Mouse (Mus musculus) hindbrain, embryonic 14.5 days (tissue): ENCODE measurements around the gene Hoxb6. TPM values are rescaled to one million over a fixed set of nuclear protein-coding genes. Genes with fewer than 3 reads are reported as not detected.

Experiments used
- ATAC-seq: fragments of 200-750 bp; cut with Nextera tagmentation; 2 replicates; pipeline ENCODE4 v1.8.0; 2017; ENCODE audit warnings: moderate number of reproducible peaks, mild to moderate bottlenecking, moderate TSS enrichment, moderate library complexity; ENCODE audit not compliant: low FRiP score
- DNase-seq: peaks from one replicate; pipeline ENCODE4 v3.0.0-alpha.2; 2015; ENCODE audit warnings: low spot score
- H3K27ac ChIP-seq: fragments of 300-500 bp; sonication (generic); 2 replicates; pipeline ENCODE4 v1.5.1; 2014; ENCODE audit warnings: mild to moderate bottlenecking, moderate library complexity
- H3K27me3 ChIP-seq: fragments of 300-500 bp; sonication (generic); 2 replicates; pipeline ENCODE4 v1.6.1; 2014; ENCODE audit warnings: mild to moderate bottlenecking, low read length, mixed read lengths; ENCODE audit not compliant: control insufficient read depth, insufficient read depth
- H3K36me3 ChIP-seq: fragments of 300-500 bp; sonication (generic); replicated peaks from 2 replicates; pipeline ENCODE4 v1.6.1; 2014; ENCODE audit not compliant: control insufficient read depth, insufficient read depth
- H3K4me1 ChIP-seq: fragments of 300-500 bp; sonication (generic); replicated peaks from 2 replicates; pipeline ENCODE4 v1.6.1; 2014; ENCODE audit warnings: antibody characterized with exemption, low read length, mixed read lengths; ENCODE audit not compliant: control insufficient read depth, insufficient read depth
- H3K4me2 ChIP-seq: fragments of 300-500 bp; sonication (generic); replicated peaks from 2 replicates; pipeline ENCODE4 v1.6.1; 2014; ENCODE audit warnings: mild to moderate bottlenecking, moderate library complexity
- H3K4me3 ChIP-seq: fragments of 300-500 bp; sonication (generic); replicated peaks from 2 replicates; pipeline ENCODE4 v1.5.1; 2014; ENCODE audit warnings: mild to moderate bottlenecking, low read length
- H3K9ac ChIP-seq: fragments of 300-500 bp; sonication (generic); 2 replicates; pipeline ENCODE4 v1.6.1; 2014
- H3K9me3 ChIP-seq: fragments of 300-500 bp; sonication (generic); 2 replicates; pipeline ENCODE4 v1.6.1; 2016; ENCODE audit warnings: low read length; ENCODE audit not compliant: control insufficient read depth
- WGBS: fragments of 180-500 bp; shearing (Covaris S2); extraction: QIAGEN DNeasy Blood & Tissue Kit; methylation state at CpG from one replicate; pipeline ENCODE4 v1.1.7; 2014; 5-methylcytosine and 5-hydroxymethylcytosine counted together
- polyA plus RNA-seq: library from polyadenylated mRNA; unstranded; fragments of >200 nt; fragmentation: Nextera tagmentation; extraction: Ambion mirVana; gene quantifications from 2 replicates; pipeline ENCODE4 v1.2.1, GENCODE M21; 2014

The Hoxb6 gene
- 71.4 and 90.1 TPM in 2 replicates for polyA plus RNA-seq

- Histone ChIP-seq H3K4me3 (peak within 1 kb of the TSS; percentile 48), H3K27me3 (peaks cover 98% of the 10 kb centered on the region), H3K9me3 (no peaks in the 10 kb centered on the region), H3K36me3 (no peaks in the 10 kb centered on the region), H3K9ac (peak within 1 kb of the TSS; percentile 97), H3K27ac (peak within 1 kb of the TSS; percentile 77), H3K4me2 (peak within 1 kb of the TSS; percentile 46), H3K4me1 (no peaks in the 10 kb centered on the region)
- no peak for DNase-seq
- ATAC-seq, result no peak
- WGBS, result 3% methylated on average over 22 of the region's 22 CpGs
Measured at GRCm38 (mm10) chr11:96291681-96292564, at the start of gene Hoxb6. Hoxb6 (plus strand) TSS chr11:96292476.

GRCm38 (mm10) chr11:96250901-96251300 lies 41.4 kb upstream of the Hoxb6 start:
- under 1% methylated on average over 14 of the region's 14 CpGs for WGBS
- Histone ChIP-seq H3K4me1 (no peaks in the 10 kb centered on the region), H3K9me3 (no peaks in the 10 kb centered on the region), H3K9ac (no peak overlapping the region), H3K27me3 (peaks cover 98% of the 10 kb centered on the region), H3K27ac (no peak overlapping the region), H3K4me2 (no peak overlapping the region), H3K36me3 (no peaks in the 10 kb centered on the region), H3K4me3 (no peak overlapping the region)
- ATAC-seq, result no peak
- no peak for DNase-seq

- 2% methylated on average over 46 of the region's 46 CpGs for WGBS
- Histone ChIP-seq H3K27me3 (peaks cover 98% of the 10 kb centered on the region), H3K4me1 (no peaks in the 10 kb centered on the region), H3K36me3 (no peaks in the 10 kb centered on the region), H3K9ac (no peak overlapping the region), H3K4me3 (no peak overlapping the region), H3K27ac (no peak overlapping the region), H3K4me2 (no peak overlapping the region), H3K9me3 (no peaks in the 10 kb centered on the region)
- no peak for DNase-seq
- ATAC-seq, result no peak
Measured at GRCm38 (mm10) chr11:96251480-96252031, 40.7 kb upstream of the Hoxb6 start.

GRCm38 (mm10) chr11:96252541-96253120 lies 39.6 kb upstream of the Hoxb6 start:
- WGBS, result 3% methylated on average over 12 of the region's 12 CpGs
- Histone ChIP-seq H3K27me3 (peaks cover 97% of the 10 kb centered on the region), H3K4me1 (no peaks in the 10 kb centered on the region), H3K9me3 (no peaks in the 10 kb centered on the region), H3K9ac (no peak overlapping the region), H3K4me2 (no peak overlapping the region), H3K4me3 (no peak overlapping the region), H3K36me3 (no peaks in the 10 kb centered on the region), H3K27ac (no peak overlapping the region)
- DNase-seq (no peak), ATAC-seq (no peak)

- Histone ChIP-seq H3K27ac (no peak overlapping the region), H3K4me2 (no peak overlapping the region), H3K27me3 (peaks cover 99% of the 10 kb centered on the region), H3K36me3 (no peaks in the 10 kb centered on the region), H3K4me1 (no peaks in the 10 kb centered on the region), H3K9me3 (no peaks in the 10 kb centered on the region), H3K9ac (no peak overlapping the region), H3K4me3 (no peak overlapping the region)
- ATAC-seq, result no peak
- no peak for DNase-seq
- 3% methylated on average over 11 of the region's 11 CpGs for WGBS
Measured at GRCm38 (mm10) chr11:96254221-96254620, 38.1 kb upstream of the Hoxb6 start.

- Histone ChIP-seq H3K27ac (no peak overlapping the region), H3K27me3 (peaks cover 99% of the 10 kb centered on the region), H3K4me3 (no peak overlapping the region), H3K4me2 (no peak overlapping the region), H3K9ac (no peak overlapping the region), H3K4me1 (no peaks in the 10 kb centered on the region), H3K36me3 (no peaks in the 10 kb centered on the region), H3K9me3 (no peaks in the 10 kb centered on the region)
- no peak for ATAC-seq
- DNase-seq, result no peak
- 2% methylated on average over 39 of the region's 39 CpGs for WGBS
Measured at GRCm38 (mm10) chr11:96255111-96255995, 36.9 kb upstream of the Hoxb6 start.

GRCm38 (mm10) chr11:96255996-96256445 lies 36.3 kb upstream of the Hoxb6 start:
- Histone ChIP-seq H3K9me3 (no peaks in the 10 kb centered on the region), H3K4me3 (no peak overlapping the region), H3K4me1 (no peaks in the 10 kb centered on the region), H3K27me3 (peaks cover 99% of the 10 kb centered on the region), H3K36me3 (no peaks in the 10 kb centered on the region), H3K9ac (no peak overlapping the region), H3K27ac (no peak overlapping the region), H3K4me2 (no peak overlapping the region)
- WGBS, result 2% methylated on average over 14 of the region's 14 CpGs
- no peak for ATAC-seq
- no peak for DNase-seq

GRCm38 (mm10) chr11:96257141-96257540 lies 35.1 kb upstream of the Hoxb6 start:
- no peak overlapping the region for H3K4me2 ChIP-seq
- no peaks in the 10 kb centered on the region for H3K36me3 ChIP-seq
- no peaks in the 10 kb centered on the region for H3K4me1 ChIP-seq

More at GRCm38 (mm10) chr11:96257141-96257540, 35.1 kb upstream of the Hoxb6 start:
- WGBS, result 29% methylated on average over 2 of the region's 2 CpGs
- Histone ChIP-seq H3K9me3 (no peaks in the 10 kb centered on the region), H3K4me3 (no peak overlapping the region), H3K27me3 (peaks cover 99% of the 10 kb centered on the region), H3K27ac (no peak overlapping the region), H3K9ac (no peak overlapping the region)
- DNase-seq, result no peak
- ATAC-seq, result no peak
